Mouse (Mus musculus): ENCODE results near the gene Rai1.

DNA sequence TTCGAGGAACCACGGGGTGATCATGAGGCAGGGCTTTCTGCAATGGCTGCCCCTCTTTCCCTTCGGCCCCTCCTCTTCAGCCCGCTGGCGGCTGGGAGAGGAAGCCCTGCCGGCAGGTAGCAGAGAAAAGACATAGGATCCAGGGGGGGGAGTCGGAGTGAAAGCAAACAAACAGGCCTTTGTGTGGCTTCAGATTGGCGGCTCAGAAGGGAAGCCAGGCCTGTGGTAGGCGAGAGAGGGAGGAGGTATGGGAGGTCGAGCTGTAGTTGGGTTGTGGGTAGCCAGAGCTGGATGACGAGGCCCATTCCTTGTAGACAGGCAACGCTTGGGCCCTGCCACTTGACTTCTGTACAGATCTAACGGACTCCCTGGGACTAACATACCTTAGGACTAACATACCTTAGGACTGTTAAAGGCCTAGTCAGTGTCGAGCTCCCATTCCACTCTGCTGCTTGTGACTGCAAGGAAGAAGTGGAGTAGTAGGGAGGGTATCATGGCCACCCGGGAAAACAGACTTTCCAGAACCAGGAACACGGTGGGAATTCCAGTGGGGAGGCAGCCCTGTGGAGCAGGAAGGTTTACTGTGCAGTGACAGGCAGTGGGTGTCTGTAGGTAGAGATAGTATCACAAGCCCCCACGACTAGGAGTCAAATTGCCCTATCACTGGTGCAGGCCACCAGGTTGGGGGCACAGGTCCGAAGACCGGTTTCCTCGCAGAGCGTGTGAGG is 9.6 kb downstream of the Rai1 start:
- TF ChIP-seq TAL1 (IDR thresholded peaks at IDR 0.05; ENCODE audit: low read length) (no peak), GATA1 (IDR thresholded peaks at IDR 0.05; ENCODE audit: low read length) (no peak)
